Mouse (Mus musculus): ENCODE measurements around the gene Pced1b.

Pced1b gene

GRCm38 (mm10) chr15:97287436-97288143 lies 40.7 kb downstream of the Pced1b start:
- no peak for DNase-seq

DNA sequence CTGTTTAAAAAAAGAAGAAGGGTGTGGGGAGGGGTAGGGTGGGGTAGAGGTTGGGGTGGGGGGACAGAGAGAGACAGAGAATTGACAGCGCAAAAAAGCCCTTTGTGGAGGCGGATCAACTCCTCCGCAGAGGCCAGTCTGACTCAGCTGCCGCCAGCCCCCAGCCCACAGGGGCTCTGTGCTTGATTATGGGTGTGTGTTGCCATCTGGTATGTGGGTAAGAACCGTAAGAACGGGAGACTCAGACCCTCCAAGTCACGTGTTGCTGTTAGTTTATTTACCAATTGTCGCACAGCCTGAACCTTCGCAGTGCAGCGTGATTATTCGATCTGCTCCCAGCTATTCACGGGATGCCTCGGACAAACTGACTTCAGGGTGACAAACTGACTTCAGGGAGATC lies 41.8 kb downstream of the Pced1b start:
- DNase-seq: no peak

DNA sequence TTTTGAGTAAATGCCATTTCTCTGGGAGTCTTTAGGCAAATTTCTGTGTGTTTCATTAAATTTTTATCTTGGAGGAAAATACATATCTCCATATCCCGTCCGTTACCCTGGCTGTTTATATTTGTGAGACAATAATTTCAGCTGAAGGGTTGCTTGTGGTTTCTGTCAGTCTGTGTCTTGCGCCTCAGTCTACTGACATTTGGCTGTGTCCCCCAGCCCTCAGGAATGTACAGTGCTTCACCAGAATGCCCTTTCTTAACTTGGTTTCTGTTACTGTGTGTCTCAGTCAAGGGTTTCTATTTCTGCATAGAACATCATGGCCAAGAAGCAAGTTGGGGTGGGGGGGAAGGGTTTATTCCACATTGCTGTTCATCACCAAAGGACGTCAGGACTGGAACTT lies 42.3 kb downstream of the Pced1b start:
- no peak for DNase-seq

GRCm38 (mm10) chr15:97290351-97290750 lies 43.4 kb downstream of the Pced1b start:
- DNase-seq: no peak

DNA sequence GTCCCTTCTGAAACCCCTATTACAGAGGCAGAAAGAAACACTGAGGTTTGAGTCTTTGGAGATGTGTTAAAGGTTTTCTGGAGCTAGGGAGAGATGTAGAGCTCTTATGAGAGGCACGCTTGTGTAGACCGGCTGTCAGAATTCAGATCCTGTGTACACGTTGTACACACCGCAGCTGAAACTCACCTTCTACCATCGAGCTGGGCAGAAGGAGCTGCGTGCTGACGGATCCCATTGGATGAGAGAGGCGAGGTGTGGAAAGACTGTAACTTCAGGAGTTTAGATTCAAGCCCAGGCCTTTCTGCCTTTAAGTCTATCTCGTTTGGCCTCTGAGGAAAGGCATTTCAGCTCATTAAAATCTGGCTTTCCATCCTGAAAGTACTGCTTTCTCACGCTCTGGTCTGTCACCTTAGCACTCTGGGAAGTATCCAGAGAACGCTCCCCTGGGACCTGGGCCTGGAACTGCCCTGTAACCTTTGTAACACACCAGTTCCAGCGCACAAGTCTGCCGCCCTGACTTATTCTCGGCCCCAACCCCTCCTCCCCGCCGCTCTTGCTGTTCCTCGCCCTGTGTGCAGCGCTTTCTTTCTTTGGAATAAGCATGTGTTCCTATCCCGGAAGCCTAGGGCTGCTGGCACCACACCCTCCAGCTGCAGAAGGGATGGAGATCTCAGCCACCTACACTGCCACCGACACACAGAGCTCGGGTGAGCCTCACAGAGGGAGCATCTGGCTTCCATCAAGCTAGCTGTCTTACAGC lies 44.6 kb downstream of the Pced1b start:
- DNase-seq: peak; percentile 59 to 68

- DNase-seq: no peak
Measured at GRCm38 (mm10) chr15:97307935-97308334, 61.0 kb downstream of the Pced1b start.

GRCm38 (mm10) chr15:97309533-97309932 lies 62.6 kb downstream of the Pced1b start:
- no peak for DNase-seq

DNA sequence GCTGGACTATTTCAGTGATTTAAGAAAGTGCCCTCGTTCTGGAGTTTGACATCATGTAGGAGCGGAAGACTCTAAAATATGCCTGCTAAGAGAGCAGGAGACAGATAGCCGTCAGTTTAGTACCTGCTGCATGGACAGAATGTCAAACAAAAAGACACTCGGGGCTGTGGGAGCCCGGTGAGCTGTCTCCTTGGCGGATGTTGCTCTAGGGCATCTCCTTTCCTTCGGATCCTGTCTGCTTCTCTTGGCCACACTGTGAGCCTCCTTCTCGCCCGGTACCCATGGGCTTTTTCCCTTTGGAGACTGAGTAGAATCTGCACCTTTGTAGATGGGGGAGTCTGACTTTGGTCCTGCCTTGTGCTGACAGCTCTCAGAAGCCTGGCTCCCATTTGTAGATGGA lies 63.3 kb downstream of the Pced1b start:
- no peak for DNase-seq

DNA sequence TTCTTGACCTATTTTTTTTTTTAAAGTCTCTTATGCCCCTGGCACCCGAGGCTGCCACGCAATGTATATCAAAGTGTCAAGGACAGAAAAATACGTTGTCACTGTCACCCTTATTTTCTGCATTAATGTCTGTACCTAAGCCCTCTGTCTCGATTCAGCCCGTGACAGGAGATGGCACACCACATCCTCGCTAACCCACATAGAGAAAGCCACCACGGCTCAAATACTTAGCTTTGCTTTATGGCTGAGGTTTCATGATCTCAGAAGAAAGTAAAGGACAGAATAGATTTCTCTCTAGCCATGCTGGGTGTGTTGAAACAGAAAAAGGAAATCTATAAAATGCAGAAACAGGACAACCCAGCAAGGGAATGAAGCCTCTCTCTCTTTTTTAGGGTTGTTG lies 64.3 kb downstream of the Pced1b start:
- no peak for DNase-seq

- no peak for DNase-seq
Measured at GRCm38 (mm10) chr15:97311937-97312336, 65.0 kb downstream of the Pced1b start.

DNA sequence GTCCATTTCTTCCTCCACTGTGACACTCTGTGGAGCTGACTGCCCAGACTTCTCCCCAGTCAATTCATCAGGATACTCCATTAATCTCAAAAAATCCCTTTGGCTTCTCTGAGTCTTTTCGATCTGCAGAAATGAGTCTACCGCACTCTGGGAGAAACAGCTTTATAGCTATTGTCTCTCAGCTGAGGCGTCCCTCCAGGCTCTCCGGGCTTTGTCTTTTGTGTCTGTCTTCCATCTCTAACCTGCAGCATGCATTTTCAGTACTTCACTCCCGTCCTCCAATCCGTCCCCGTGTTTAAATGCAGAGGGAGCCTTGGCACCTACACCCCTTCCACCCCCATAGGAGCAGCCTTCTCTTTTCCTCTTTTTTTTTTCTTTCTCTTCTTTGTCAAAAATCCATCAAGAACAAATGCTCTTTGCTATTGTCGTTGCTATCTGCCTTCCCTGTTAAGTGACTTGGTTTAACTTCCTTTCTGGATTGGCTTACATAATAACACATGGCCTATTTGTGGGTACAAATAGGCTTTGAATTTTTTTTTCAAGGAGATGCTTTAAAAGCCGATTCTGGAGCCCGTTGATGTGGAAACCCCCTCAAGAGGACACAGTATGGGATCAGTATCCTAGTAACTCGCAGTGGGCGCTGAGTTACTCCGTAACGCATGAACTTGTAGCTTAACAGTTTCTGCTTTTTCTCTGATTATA lies 68.0 kb downstream of the Pced1b start:
- DNase-seq: no peak

DNA sequence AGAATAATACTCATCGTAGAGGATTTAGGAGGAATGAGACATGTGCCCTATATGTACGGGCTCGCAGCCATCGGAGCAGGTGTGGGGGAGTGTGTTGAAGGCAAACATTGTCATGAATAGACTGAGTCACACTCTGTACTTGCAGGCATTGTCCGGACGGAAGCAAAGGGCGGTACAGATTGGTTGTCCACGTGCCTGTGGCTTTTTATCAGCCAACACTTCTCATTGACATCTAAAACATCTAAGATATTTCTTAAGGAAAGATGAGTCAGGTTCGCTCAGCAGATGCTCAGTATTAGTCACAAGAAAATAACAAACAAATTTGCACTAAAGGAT lies 68.5 kb downstream of the Pced1b start:
- no peak for DNase-seq

GRCm38 (mm10) chr15:97318365-97319001 lies 71.6 kb downstream of the Pced1b start:
- DNase-seq: no peak

- no peak for DNase-seq
Measured at GRCm38 (mm10) chr15:97322821-97323220, 75.9 kb downstream of the Pced1b start.

DNA sequence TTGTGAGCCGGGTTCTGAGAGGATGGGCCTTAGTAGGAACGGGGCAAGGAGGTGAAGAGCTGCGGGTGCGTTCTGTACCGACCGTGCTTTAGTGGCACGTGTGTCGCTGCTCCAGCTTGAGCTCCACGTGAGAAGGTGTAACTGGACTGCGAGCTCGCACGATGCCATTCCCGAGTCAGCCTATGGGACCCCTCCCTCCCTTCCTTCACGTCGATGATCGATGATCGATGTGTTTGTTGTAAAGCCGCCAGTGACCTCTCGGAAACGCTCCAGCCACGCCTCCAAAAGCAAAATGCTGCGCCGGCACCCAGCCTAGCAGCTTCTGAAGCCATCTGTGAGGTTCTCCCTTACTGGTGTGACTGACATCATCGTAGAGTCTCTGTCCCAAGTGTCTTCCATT lies 76.6 kb downstream of the Pced1b start:
- peak in 1 of 2 experiments; percentile 27 for DNase-seq

GRCm38 (mm10) chr15:97324311-97324710 lies 77.4 kb downstream of the Pced1b start:
- no peak for DNase-seq

DNA sequence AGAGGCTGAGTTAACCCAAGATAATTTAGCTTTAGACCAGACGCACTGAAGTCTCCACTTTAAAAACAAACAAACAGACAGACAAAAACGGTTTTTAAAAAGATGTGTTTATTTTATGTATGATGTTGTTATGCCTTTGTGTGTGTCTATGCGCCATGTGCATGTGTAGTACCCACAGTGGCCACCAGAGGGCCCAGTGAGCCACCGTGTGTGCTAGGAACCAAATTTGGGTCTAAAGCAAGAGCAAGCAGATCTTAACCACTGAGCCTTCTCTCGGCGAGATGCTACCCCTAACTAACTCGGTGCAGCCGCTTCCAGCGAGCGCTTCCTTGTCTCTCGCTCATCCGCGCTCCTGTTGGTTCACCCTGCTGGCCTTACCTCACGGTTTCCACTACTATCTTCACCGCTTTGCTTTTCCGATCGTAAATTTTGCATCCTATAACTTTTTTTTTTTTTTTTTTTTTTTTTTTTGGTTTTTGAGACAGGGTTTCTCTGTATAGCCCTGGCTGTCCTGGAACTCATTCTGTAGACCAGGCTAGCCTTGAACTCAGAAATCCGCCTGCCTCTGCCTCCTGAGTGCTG lies 80.7 kb downstream of the Pced1b start:
- DNase-seq: peak; percentile 47 to 52

GRCm38 (mm10) chr15:97332582-97332981 lies 85.7 kb downstream of the Pced1b start:
- DNase-seq: no peak

DNA sequence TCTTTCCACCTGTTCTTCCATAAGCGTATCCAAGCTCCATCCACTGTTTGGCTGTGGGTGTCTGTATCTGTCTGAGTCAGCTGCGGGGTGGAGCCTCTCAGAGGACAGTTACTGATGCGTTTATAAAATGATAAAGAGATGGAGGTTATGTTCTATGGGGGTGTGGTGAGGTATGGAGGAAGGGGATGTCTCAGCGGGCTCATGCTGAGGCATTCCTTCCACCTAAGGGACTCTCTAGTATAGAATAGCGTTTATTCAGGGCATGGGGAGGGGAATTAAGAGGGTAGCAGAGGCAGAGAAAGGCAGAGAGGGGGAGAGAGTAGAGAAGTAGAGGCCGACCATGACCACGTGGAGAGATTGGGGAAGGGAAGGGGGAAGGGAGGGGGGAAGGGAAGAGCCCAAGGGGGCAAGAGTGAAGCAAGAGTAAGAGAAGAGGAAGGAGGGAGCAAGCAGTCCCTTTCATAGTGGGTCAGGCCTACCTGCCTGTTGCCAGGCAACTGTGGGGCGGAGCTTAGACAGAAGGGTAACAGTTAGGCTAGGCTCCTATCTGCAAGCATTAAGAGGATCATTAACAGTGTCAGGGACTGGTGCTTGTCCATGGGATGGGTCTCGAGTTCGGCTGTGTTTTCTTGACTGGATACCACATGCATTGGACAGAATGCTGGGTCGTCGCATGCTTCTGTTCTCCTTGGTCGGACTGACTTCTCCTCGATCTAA lies 90.9 kb downstream of the Pced1b start:
- peak; percentile 40 to 42 for DNase-seq

- peak in 1 of 2 experiments; percentile 39 for DNase-seq
Measured at GRCm38 (mm10) chr15:97338377-97339060, 91.6 kb downstream of the Pced1b start.

- DNase-seq: no peak
Measured at GRCm38 (mm10) chr15:97342336-97342735, 95.4 kb downstream of the Pced1b start.

DNA sequence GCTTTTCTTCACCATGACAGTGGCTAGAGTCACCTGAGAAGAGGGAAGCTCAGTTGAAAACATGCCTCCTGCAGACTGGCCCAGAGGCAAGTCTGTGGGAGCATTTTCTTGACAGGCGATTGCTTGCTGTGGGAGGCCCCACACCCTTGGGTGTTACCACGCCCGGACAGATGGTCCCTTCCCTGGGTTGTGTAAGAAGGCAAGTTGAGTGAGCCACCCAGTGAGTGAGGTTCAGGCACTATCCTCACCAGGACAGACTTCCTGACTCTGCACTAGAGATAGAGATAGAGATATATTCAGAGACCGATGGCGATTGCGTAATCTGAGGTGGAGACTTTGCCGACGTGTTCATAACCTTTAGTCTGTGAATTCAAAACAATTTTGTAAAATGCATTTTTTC lies 96.0 kb downstream of the Pced1b start:
- no peak for DNase-seq
